Mouse (Mus musculus) embryo, embryonic 10.5 days (tissue): ENCODE data around the gene Chp2.
"Not testable (repeated sequence)": the region's sequence is repeated elsewhere in the genome, so short reads cannot be mapped to it uniquely, and the experiment has no call there.

Source experiments
- DNase-seq: peaks from one replicate; pipeline ENCODE4 v3.0.0-alpha.2; 2015; ENCODE audit warnings: low spot score

The Chp2 gene

DNA sequence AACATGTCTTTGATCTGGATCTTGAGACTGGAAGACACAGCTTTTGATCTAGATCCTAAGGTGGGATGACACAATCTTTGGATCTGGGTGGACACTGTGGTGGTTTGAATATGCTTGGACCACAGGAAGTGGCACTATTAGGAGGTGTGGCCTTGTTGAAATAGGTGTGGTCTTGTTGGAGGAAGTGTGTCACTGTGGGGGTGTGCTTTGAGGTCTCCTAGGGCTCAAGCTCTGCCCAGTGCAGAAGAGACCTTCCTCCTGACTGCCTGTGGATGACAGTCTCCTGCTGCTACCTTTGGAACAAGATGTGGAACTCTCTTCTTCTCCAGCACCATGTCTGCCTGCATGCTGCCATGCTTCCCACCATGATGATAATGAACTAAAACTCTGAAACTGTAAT lies 23.4 kb downstream of the Chp2 start:
- DNase-seq = not testable (repeated sequence)

DNA sequence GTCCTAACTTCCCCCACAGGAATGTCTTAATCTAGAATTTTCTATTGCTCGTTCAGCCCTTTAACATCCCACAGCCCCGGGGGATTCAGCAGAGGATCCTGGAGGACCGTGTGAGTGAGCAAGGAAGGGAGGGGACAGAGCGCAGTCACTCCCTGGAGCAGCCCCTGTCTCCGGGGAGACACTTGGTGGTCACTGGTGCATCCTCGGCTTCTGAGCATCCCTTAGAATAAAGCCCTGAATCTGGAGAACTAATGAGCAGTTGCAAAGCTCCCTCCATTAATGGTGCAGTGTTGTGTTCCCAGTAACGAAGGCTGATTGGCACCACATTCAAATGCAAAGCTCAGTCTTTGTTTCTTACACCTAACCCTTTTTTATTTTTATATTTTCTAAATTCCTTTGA lies 24.9 kb downstream of the Chp2 start:
- no peak for DNase-seq

DNA sequence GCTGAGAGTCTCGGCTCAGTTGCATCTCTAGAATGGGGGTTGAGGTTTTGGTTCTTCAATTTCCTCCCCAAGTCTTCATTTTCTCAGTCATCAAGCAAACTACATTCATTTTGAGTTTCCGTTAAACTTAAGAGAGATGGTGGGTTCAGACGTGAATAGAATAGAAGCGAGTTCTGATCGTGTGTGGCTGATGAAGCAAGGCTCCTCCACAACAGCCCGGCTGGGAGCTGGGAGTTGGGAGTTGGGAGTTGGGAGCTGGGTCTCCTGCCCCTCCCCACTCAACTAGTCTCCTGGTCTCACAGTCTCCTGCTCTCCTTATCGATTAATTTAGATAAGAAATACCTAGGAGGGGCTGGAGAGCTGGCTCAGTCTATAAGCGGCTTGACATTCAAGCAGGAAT lies 25.3 kb downstream of the Chp2 start:
- no peak for DNase-seq

DNA sequence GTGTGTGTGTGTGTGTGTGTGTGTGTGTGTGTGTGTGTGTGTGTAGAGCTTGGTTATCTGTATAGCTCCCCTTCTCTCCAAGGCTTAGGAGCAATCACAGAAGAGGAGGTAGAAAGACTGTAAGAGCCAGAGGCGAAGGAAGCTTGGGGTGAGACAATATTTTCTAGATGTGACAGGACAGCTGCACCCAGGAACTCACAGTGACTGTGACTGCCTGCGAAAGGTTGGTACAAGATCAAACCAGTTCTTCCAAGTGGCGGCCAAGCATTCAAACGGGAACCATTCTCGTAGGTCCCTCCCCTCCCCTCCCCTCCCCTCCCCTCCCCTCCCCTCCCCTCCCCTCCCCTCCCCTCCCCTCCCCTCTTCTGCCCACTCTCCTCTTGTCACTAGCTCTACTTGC lies 26.7 kb downstream of the Chp2 start:
- no peak for DNase-seq

DNA sequence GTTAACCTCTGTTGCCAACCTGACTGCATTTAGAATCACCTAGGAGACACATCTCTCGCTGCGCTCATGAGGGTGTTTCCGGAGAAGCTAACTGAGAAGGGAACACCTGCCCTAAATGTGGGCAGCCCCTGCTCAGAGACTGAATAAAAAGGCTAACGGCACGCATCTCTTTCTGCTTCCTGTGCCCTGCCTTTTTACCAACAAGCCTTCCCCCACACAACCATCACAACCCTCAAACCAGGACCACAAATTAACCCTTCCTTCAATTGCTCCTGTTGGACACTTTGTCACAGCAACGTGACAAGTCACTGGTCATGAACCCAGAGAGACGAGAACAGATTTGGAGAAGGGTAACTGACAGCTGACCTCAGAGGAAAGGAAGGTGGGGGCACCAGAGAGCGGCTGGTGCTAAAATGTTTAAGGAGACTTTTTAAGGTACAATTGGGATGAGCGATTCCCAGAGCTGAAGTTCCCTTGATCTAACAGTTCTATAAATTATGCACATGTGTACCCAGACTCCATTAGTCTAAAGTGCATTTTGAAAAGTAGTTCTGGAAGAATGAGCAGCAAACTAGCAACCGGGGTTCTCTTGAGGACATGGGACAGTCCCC lies 28.1 kb downstream of the Chp2 start:
- DNase-seq = no peak

DNA sequence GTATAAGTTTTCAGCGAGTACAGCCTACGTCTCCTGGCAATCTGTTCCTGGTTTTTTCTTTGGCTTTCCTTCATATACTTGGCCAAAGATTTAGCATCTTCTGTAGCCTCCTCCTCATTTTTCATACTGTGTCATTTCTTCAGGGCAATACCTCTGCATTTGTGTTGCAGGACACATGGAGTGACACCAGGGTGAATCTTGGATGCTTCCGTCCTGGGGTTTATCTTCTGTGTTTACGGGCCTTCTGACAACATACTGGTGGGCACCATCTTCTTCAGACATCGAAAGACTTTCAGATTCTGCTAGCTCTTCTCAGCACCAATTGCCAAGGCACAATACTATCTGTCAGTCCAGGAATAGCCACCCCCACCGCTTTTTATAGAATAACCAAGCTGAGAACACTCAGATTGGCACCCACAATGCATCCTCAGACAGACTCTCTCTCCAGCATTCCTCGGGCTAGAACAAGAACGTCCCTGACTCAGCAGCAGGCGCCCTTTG lies 30.1 kb downstream of the Chp2 start:
- DNase-seq = no peak

DNA sequence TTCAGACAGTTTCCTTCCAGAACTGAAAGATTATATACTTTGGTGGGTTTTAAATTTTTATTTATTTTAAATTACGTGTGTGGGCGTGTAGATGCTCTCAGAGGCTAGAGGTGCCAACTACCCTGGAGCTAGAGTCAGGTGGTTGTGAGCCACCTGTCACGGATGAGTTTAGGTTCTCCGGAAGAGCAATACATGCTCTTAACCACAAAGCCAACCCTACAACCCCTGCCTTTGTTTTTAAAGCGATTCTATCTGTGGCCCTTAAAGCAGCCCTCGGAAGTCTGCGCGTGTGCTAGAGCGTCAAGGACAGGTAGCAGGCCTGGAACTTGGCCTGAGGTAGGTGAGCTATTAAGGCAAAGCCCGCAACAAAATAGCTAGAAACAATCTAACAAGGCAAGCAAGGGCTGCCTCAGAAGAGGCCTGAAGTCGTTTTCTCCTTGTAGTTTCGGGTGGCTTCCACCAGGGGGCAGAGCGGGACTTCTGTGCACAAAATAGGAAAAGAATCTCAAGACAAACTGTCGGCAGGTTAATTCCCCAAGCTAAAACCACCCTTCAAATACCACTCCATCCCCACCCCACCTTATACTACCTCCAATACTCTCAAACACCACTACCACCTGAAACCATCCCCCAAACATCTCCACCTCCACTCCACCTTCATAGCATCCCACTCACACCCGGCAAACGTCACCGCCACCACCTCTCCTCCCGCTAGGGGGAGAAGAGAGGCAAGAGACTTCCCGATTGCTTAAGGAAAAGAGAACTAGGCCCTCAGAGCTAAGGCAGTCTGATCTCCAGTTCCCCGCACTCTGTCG lies 32.1 kb downstream of the Chp2 start:
- peak; percentile 87 for DNase-seq

GRCm38 (mm10) chr7:122256722-122257121 lies 37.4 kb downstream of the Chp2 start:
- DNase-seq = no peak

GRCm38 (mm10) chr7:122258521-122258920 lies 39.2 kb downstream of the Chp2 start:
- DNase-seq = no peak

GRCm38 (mm10) chr7:122260055-122260602 lies 40.8 kb downstream of the Chp2 start:
- DNase-seq = no peak

GRCm38 (mm10) chr7:122268983-122269486 lies 49.7 kb downstream of the Chp2 start:
- DNase-seq = no peak

DNA sequence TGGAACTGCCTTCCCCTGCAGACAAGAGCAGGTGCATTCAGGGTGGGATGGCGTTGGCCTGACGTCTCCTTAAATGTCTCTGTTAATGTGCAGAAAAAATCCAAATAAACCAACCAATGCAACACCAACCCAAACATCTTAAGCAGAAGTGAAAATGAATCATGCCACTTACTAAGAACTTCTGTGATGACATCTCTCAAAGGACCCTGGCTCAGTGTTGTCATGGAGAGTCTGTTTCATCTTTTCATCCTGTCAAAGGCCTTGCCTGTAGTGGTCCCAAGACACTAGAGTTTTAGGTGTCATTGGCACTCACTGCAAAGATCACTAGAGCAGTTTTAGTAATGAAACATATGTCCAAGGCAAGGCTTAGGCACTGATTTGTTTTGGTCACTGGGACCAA lies 53.0 kb downstream of the Chp2 start:
- no peak for DNase-seq
